Mouse (Mus musculus) bone marrow, adult 2 months (tissue): ENCODE data around the gene Car3. TPM values are rescaled to one million over a fixed set of nuclear protein-coding genes. Genes with fewer than 3 reads are reported as not detected.
A peak's percentile ranks its signal among the peaks of the same experiment; 100 is the strongest.

ENCODE experiments used
- H3K27ac ChIP-seq: fragments of 200-500 bp; 2 replicates; pipeline ENCODE4 v1.5.1; 2012; ENCODE audit warnings: low read depth, mild to moderate bottlenecking, control low read depth, inconsistent platforms, low read length; ENCODE audit not compliant: control insufficient read depth, poor library complexity, insufficient read depth
- H3K4me1 ChIP-seq: fragments of 200-500 bp; 2 replicates; pipeline ENCODE4 v1.6.1; 2011; ENCODE audit warnings: low read length; ENCODE audit not compliant: control insufficient read depth, insufficient read depth
- H3K4me3 ChIP-seq: fragments of 200-500 bp; replicated peaks from 2 replicates; pipeline ENCODE3; 2011; ENCODE audit warnings: mild to moderate bottlenecking, low read depth, low read length, control low read depth; ENCODE audit not compliant: control insufficient read depth
- CTCF ChIP-seq: fragments of 200-500 bp; IDR thresholded peaks from 2 replicates; pipeline ENCODE4 v1.5.1; 2011; ENCODE audit warnings: low read length, control low read depth; ENCODE audit not compliant: control insufficient read depth, insufficient read depth
- POLR2A ChIP-seq: fragments of 200-500 bp; IDR thresholded peaks from 2 replicates; pipeline ENCODE4 v1.6.1; 2011; ENCODE audit warnings: low read depth, mild to moderate bottlenecking, control low read depth, low read length, borderline replicate concordance; ENCODE audit not compliant: control insufficient read depth
- WGBS: fragments of 180-500 bp; shearing (Covaris S2); methylation state at CpG from one replicate; pipeline ENCODE4 v1.1.7; 2018; 5-methylcytosine and 5-hydroxymethylcytosine counted together
- polyA plus RNA-seq: library from polyadenylated mRNA; stranded (reverse); fragments of >200 nt; gene quantifications from 2 replicates; pipeline ENCODE4 v1.2.4, GENCODE M21; 2011; ENCODE audit warnings: low replicate concordance; ENCODE audit not compliant: missing spikeins, insufficient read depth, insufficient read length

The Car3 gene
- polyA plus RNA-seq, 1 experiment: 19.2 TPM

- Histone ChIP-seq H3K4me1 (peaks cover 3% of the 10 kb centered on the region; the same call in 1 of the 2 replicates), H3K27ac (no peak overlapping the region), H3K4me3 (no peak overlapping the region)
- 45% methylated on average over 2 of the region's 2 CpGs for WGBS
- TF ChIP-seq POLR2A: no peak
- no peak for TF ChIP-seq CTCF
Observed at GRCm38 (mm10) chr3:14865941-14866340, 2.6 kb downstream of the Car3 start.

GRCm38 (mm10) chr3:14869779-14870178 is 6.5 kb downstream of the Car3 start:
- Histone ChIP-seq H3K4me3 (peak overlapping the region; percentile 32), H3K4me1 (peaks cover 3% of the 10 kb centered on the region; the same call in 1 of the 2 replicates), H3K27ac (no peak overlapping the region)
- WGBS: 9% methylated on average over 11 of the region's 11 CpGs
- TF ChIP-seq CTCF (peak; percentile 85), POLR2A (no peak)

DNA sequence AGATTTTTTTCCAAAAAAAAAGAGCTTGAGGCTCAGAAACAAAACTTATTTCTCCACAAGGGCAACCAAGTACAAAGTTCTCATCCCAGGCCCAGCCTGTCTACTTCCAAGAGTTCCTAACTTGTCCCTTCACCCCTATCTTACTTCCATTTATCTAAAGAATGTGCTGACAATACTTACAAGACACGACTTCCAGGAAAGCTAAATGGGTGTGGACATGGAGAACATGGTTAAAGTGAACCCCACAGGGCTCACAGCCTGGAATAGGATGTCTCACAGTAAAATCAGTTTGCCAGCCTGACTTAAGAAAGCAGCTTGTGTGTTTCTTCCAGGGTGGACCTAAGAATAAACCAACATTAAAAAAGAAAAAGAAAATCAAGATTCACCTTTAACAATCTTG is 7.2 kb downstream of the Car3 start:
- Histone ChIP-seq H3K27ac (no peak overlapping the region), H3K4me3 (no peak overlapping the region), H3K4me1 (peaks cover 3% of the 10 kb centered on the region; the same call in 1 of the 2 replicates)
- 26% methylated on average over 1 of the region's 1 CpGs for WGBS
- TF ChIP-seq CTCF (no peak), POLR2A (no peak)

- WGBS: 2% methylated on average over 7 of the region's 7 CpGs
- peak; percentile 51 for TF ChIP-seq CTCF
- no peak for TF ChIP-seq POLR2A
- Histone ChIP-seq H3K27ac (peak overlapping the region; percentile 59; the same call in 1 of the 2 replicates), H3K4me3 (no peak overlapping the region), H3K4me1 (peaks cover 3% of the 10 kb centered on the region; the same call in 1 of the 2 replicates)
Observed at GRCm38 (mm10) chr3:14871386-14871785, 8.1 kb downstream of the Car3 start.

DNA sequence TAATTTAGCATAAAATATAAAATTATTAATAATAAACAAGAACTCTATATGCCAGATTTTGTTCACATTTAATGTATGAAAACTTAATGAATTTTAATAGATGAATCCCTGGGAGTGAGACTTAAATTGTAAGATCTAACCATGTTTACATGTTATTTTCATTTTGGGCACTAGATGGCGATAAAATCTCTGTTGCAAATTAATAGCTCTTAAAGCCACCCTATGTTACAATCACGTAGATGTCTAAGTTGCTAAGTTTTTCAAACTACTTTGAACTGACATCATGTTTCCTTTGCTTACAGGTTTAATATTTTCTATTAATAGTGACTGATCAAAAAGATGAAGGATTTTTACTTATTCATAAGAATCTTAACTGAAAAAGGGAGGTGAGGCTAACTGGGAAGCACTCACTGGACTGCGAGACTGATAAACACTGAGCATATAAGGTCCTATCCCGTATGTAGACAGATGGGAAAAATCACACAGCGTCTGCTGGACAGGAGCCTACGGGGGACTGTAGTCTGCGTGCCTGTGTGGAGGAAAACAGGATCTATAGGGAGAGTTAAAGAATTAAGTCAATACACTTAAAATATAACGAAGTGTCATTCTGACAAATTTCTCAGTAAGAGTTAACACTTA is 11.2 kb downstream of the Car3 start:
- no peak overlapping the region for H3K27ac ChIP-seq
- TF ChIP-seq POLR2A: no peak
- peak; percentile 27; the same call in 1 of the 2 replicates for TF ChIP-seq CTCF
- H3K4me1 ChIP-seq: peaks cover 3% of the 10 kb centered on the region; the same call in 1 of the 2 replicates
- 47% methylated on average over 8 of the region's 8 CpGs for WGBS
- no peak overlapping the region for H3K4me3 ChIP-seq

DNA sequence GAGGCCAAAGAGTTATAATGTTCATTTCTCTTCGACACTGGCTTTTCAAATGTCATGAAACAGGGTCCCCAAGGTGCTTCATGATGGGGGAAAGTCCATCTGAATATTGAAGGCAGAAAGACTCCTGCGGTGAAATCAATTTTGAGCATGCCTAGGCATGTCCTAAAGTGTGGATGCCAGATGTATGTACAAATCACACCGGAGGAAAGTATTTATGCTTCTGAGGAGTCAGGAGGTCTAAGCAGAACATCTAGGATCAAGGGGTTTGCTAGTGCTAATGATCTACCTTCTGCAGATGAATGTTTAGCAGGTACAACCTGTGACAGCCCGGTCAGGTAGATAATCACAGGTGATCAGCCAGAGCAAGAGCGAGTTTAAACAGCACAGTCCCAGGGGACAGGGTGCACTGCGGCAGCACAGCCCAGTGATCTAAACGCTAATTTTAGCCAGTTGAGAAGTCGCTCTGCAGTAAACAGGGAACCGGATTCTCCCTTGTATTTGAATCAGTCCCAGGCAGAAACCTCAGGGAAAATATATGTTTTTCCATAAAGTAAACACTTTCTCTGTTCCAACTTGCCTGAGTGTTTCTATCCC is 13.1 kb downstream of the Car3 start:
- H3K4me1 ChIP-seq: no peaks in the 10 kb centered on the region; the same call in 1 of the 2 replicates
- no peak for TF ChIP-seq CTCF
- no peak for TF ChIP-seq POLR2A
- WGBS: 67% methylated on average over 9 of the region's 9 CpGs
- peak overlapping the region; percentile 83; the same call in 1 of the 2 replicates for H3K27ac ChIP-seq
- no peak overlapping the region for H3K4me3 ChIP-seq

GRCm38 (mm10) chr3:14877251-14877909 is 14.1 kb downstream of the Car3 start:
- TF ChIP-seq POLR2A: no peak
- TF ChIP-seq CTCF: no peak
- Histone ChIP-seq H3K4me1 (no peaks in the 10 kb centered on the region; the same call in 1 of the 2 replicates), H3K4me3 (no peak overlapping the region), H3K27ac (peak overlapping the region; percentile 83; the same call in 1 of the 2 replicates)
- WGBS: 42% methylated on average over 7 of the region's 7 CpGs

DNA sequence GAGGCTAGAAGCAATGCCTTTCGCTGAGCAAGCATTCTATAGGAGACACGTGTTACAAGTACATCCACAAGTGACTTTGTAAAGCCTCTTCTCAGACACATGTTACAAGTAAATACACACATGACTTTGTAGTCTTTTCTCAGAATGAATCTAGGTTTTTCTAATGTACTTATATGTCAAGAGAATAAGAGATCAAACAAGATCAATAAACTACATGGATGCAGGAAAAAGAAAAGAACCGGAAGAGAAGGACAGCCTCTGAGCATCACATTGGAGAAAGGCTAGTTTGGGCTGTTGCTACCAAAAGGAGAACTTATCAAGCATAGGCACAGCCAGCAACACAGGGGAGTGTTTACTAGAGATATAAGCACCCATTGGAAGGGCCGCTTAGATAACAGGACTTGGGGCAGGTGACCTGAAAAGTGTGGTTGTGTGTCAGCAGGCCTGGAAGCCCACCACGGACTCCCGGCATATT is 15.5 kb downstream of the Car3 start:
- Histone ChIP-seq H3K27ac (peak overlapping the region; percentile 55; the same call in 1 of the 2 replicates), H3K4me3 (no peak overlapping the region), H3K4me1 (peaks cover 2% of the 10 kb centered on the region; the same call in 1 of the 2 replicates)
- TF ChIP-seq POLR2A: no peak
- WGBS: 26% methylated on average over 6 of the region's 6 CpGs
